Mouse (Mus musculus) lung, adult 18-20 months (tissue): ENCODE data around the gene Ak2.

Experiments
- DNase-seq, 2 experiments: peaks; one replicate each; pipeline ENCODE4 v3.0.0; 2022; ENCODE audit warnings: mixed read lengths in 2 of 2

Ak2 gene

DNA sequence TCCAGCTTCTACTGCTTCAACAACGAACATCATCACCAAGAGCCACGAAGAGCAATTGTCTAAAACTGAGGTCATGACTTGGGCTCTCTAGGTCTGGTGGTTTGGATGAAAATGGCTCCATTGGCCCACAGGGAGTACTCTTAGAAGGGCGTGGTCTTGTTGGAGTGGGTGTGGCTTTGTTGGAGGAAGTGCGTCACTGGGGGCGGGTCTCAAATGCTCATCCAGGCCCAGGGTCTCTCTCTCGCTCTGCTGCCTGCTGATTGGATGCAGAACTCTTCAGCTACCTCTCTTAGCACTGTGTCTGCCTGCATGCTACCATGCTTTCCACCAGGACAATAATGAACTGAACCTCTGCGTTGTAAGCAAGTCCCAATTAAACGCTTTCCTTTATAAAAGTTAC lies 17.1 kb upstream of the Ak2 start:
- no peak for DNase-seq

DNA sequence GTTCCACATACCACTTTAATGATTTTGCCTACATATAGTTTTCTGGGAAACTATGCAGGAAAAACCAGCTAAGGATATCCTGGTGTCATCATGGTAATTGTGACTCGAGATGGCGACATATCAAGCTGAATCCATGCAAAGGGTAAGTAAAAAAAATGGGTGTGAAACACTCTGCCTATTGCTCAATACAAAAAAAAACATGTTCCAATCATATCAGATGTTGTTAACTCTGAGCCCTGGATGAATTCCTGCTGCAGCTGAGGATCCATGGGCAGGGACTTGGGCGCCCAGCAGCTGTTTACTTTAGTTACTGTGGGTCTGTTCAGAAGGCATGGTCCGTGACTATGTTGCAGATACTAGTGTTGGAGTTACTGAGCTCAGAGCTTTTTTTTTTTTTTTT lies 15.2 kb upstream of the Ak2 start:
- DNase-seq = no peak

DNA sequence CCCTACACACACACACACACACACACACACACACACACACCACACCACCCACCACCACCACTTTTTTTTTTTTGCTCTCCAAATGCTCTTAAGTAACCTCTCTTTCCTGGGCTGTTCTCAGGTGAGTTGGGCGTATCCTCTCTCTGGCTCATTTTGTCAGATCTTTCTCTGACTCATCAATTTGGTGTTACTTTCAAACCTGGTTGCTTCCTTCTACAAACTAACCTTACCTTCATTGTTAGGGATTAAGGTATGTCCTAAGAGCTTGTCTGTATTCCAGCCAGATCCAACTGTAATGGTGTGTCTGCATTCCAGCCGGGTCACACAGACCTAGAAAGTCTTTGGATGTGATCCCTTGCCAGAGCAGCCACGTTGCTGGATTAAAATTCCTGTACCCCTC lies 14.5 kb upstream of the Ak2 start:
- no peak for DNase-seq

DNA sequence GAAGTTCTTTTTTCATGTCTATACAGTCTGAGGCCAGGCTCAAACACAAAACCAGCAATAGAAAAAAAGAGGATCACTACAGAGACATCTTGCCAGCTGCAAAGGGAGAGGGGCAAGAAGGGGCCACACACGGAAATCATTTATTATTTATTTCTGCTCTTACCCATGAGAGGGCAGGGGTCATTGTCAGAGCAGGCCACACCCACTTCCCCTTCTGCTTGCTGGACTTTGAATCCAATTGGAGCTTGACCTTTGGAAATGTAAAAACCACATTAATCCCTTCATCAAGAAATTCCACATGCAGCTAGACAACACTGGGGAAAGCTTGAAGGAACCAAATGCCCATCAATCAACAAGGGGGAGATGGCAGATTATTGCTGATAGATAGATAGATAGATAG lies 13.1 kb upstream of the Ak2 start:
- DNase-seq = no peak

DNA sequence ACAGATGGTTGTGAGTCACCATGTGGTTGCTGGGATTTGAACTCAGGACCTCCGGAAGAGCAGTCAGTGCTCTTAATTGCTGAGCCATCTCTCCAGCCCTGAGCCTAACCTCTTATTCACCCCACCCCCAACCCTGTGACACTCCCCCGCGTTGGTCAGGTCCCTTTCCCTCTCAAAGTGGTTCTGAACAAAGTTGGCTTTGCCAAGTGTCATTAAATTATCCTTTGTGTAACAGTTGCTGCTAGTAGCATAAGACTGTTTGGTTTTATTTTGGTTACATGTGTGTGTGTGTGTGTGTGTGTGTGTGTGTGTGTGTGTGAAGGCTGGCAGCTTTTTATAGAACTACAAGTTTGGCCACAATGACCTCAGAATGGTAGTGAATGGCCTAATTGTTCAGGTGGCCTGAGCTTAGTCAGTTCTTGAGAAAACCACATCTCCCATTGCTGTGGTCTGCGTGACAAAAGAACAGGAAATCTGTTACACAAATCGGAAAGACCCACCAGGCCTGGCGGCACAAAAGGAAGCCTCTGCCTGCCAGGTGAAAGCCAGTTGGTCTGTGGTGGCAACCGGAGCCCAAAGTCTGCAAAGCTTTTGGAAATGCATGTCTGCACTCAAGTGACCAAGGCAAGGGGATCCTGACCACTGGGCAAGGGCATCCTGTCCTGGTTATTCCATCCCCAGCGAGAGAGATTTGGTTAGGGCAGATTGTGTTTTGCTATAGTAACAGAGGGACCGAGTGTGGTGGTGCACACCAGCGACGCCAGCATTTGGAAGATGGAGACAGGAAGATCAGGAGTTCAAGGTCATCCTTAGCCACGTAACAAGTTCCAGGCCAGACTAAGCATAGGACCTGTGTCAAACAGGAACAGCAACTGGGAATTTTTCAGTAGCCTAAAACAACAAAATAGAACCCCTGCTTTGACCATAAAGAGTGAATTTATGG lies 10.6 kb upstream of the Ak2 start:
- DNase-seq = peak; percentile 57 to 66

DNA sequence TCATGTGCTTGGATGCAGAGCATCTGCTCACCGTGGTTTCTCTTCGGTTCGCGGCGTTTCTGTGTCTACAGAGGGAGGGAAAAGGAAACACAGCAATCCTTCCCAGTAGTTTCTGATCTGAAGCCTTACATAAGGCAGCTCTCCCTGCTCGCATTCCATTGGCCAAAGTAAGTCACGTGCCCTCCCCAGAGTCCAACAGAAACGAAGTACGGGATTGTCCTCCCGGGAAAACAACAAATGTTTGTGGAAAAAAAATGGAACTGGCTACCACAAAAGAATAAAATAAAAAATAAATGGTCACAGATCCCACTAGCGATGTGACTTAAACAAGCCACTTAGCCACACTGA lies 10.0 kb upstream of the Ak2 start:
- no peak for DNase-seq

DNA sequence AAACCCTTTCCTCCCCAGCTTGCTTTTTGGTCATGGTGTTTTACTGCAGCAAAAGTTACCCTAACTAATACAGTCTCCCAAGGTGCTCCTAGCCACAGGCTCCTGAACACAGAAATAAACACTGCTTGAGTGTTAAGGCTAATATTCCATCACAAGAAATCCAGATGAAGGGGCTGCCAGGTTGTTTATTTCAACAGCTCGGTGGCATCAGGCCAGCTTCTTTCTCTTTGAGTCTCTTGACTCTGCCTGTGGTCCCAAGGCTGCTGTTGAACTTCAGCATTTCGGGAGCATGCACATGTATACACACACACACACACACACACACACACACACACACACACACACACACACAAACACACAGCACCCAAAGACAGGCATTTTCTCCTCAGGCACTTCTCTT lies 8.6 kb upstream of the Ak2 start:
- no peak for DNase-seq

DNA sequence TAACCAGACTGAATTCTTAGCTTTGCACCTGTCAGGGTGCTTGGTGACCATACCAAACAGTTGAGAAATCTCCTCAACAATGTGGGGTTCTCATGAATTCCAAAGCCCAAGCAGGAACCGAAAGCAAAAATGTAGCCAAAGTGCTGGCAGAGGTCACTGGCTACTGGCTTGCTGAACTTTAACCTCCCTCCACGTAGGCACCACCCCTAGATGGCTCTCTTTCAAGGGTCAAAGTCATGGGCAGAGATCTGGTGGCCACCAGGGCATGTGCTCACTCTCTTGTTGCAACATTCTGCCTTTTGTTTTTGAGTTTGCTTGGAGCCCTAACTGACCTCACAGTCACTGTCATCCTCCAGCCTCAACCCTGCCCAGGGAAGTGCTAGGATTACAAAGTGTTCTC lies 8.1 kb upstream of the Ak2 start:
- peak; percentile 77 to 80 for DNase-seq

DNA sequence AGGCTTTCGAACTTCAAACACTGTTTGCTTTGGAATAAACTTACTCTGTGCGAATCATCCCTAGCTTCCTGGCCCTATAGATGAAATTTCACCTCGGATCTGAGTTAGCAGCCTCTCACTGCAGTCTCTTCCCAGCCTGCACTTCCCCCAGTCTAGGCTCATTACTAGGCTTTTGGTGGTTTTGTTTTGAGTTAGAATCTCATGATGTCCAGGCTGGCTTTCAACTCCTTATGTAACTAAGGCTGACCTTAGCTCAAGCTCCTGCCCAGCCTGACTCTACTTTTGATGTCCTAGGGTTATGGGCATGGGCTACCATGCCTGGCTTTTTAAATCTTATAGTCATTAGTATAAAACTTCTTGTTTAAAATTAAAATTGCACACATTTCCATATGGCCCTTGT lies 7.2 kb upstream of the Ak2 start:
- no peak for DNase-seq

DNA sequence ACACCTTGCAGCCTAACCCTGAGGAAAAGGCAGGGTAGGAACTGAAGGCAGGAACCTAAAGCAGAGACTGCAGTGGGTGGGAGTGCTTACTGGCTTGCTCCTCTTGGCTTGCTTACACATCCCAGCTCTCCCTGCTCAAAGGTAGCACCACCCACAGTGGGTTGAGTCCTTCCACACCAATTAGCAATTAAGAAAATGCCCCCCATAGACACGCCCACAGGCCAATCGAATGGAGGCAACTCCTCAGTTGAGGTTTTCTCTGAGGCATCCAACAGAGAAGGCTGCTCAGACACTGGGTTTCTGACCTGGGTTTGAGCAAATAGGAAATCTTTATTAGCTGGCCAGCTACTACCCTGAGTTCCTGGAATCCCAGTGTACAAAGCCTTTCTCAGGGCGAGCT lies 2.8 kb upstream of the Ak2 start:
- no peak for DNase-seq

DNA sequence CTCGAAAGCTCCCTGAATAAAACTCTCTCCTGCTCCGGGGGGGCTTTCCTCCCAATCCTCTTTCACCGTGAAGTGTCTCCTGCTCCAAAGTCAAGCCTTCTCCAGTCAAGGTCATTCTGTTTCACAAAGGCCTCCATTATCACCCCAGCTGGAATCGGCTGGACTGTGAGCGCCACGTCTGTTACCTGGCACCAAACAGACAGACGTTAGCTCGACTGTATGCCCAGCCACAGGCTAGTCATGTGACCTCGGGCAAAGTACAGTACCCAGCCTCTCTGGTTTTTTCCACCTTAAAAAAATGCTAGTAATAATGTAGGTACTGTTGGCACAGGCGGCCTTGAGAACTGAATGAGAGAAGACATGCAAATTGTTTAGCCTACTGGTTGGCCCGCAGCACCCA lies 2.1 kb upstream of the Ak2 start:
- DNase-seq = no peak

DNA sequence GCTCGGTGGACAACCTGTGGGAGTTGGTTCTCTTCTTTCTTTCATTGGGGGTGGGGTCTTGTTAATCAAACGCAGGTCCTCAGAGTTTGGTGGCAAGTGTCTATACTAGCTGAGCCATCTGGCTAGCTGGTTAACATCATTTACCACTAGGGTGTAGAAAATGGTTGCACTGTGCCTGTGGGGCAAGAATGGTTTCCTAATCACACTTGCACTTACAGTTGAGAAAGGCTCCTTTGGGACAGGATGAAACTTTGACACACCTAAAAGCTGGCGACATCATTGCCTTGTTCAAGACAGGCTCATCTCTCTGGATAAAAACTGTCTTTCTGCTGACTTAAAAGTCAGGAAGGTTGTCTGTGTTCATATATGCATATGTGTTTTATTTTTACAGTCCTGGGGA lies 418 bp downstream of the Ak2 start:
- DNase-seq = no peak

DNA sequence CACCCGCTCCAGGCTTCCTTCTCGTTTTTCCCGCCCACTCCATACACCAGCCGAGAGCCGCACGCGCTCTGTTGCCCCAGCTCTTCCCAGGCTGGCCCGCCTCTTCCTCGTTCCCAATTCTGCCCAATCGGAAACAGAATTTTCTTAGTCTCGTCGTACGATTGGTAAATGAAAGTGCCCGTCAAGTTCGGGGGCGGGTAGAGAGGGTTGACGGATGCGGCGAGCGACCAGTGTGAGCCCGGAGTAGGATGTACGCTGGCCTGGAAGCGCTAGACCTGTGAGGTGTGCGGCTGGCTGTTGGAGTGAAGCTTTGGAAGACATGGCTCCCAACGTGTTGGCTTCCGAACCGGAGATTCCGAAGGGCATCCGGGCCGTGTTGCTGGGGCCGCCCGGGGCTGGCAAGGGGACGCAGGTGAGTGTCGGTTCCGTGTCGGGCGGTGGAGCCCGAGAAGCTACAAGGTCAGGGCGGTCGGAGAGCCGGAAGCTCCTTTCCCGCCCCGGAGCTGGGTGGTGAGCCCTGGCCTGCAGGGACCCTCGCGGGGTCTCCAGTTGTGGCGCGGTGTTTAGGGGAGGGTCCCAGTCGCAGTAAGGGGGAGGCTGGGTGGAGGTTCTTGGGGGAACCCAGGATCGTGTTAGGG lies 1.4 kb downstream of the Ak2 start:
- DNase-seq = peak; percentile 95

DNA sequence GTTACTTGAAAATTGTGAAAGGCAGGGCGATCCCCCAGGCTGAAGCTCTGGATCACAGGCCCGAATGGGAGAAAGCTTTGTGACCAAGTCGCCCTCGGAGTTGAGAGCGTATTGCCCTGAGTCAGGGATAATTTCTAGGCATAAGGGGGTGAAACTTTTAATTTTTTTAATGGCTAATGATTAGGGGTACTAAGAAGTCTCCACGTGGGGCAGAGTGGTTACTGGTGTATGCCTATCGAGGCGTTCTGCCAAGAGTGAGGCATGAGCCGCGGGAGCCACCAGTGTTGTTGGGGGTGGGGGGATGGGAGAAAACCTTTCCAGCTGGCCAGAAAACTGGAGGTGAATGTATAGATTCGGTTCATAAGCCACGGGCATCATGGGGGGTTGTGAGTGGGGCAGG lies 1.9 kb downstream of the Ak2 start:
- no peak for DNase-seq

DNA sequence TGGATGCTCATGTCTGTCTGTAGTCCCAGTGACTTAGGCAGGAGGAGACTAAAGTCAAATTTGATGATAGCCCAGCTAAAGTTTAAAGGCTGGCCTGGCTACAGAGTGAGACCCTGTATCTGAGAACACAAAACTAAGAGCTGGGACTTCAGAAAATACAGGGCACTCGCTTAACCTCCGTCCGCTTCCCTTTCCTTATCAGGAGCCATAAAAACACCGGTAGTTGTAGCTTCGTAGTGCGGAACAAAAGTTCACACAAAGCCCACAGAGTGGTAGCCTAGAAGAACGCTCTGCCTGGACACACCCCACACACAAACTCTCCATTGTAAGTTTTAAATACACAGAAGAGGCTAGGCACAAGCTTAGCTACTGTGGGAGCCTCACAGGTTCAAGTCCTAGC lies 3.5 kb downstream of the Ak2 start:
- DNase-seq = no peak

DNA sequence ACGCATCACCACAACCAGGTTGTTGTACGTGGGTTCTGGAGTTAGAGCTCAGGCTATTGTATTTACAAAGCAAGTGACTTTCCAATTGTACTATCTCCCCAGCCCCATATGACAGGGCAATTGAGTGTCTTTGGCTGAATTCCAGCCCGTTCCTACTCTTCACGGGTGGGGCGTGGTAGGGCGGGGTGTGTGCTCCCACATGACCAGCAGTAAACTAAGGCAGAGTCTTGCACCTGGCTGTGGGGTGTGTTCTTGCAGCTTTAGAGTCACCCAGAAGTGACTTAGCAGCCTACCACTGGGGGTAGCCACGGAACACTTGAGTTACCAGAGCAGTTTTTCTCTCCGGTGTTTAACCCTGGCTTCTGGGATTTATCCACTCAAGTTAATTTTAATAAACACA lies 5.5 kb downstream of the Ak2 start:
- no peak for DNase-seq

DNA sequence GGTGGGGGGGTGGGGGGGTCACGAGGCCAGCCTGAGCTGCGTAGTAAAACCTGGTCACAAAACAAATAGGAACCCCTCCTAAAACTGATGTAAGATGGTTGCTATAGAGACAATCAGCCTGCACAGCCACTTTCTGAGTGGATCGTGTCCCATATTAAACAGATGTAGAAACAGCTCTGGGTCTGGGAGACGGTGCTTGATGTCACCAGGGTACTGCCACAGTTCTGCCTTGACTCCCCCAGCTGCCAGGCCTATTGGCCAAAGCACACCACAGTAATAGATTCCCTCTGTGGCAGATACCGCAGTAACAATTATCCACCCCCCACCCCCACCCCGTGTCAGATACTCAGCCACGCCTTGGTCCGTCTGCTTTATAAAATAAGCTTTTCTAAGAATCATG lies 6.6 kb downstream of the Ak2 start:
- DNase-seq = no peak

DNA sequence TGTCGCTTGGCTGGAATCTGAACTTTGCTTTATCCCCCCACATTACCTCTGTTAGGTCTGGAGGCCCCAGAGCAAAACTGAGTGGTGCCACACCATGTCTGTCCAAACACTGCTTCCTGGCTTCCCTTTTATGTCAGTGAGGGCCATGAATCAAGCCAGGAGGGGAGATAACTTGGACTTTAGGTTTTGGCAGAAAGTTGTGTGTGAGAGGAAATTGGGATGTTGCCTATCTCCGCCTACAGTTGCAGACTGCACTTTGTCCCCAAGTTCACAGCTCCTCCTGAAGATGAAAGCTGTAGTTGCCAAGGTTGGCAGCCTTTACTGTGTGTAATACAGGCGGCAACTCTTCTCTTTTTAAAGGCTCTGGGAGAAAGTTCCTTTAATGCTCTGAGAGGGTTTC lies 9.0 kb downstream of the Ak2 start:
- DNase-seq = no peak

DNA sequence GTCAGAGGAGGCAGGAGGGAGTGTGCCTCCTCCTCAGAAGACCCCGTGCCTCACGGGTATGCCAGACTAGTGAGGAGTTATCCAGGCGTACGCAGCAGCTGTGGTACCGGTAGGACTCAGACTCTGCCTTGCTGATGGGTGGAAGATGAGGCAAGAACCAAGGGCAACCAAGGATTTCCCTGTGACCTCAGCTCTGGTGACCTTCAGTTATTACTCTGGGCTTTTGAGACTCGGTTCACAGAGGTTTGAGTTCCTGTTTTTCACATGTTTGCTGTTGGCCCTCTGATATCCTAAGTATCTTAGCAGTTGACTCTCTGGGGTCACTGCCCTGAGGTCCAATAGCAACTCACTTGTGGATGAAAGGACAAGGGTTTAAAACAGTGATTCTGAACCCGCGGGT lies 12.0 kb downstream of the Ak2 start:
- DNase-seq = no peak

DNA sequence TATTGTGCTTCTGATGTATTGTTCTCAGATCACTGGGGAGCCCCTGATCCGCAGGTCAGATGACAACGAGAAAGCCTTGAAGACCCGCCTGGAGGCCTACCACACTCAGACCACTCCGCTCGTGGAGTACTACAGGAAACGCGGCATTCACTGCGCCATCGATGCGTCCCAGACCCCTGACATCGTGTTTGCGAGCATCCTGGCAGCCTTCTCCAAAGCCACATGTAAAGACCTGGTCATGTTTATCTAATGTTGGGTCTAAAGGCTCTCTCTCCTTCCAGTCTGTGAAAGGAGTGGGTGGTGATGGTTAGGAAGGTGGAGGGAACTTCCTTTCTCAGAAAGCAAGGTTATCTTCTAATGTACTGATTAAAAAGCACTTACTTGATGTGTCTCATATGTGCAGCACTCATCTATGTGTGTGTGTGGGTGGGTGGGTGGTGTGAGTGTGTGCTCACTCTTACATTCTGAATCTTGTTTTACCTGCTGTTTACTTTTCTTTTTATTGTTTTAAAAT lies 16.3 kb downstream of the Ak2 start:
- no peak for DNase-seq

DNA sequence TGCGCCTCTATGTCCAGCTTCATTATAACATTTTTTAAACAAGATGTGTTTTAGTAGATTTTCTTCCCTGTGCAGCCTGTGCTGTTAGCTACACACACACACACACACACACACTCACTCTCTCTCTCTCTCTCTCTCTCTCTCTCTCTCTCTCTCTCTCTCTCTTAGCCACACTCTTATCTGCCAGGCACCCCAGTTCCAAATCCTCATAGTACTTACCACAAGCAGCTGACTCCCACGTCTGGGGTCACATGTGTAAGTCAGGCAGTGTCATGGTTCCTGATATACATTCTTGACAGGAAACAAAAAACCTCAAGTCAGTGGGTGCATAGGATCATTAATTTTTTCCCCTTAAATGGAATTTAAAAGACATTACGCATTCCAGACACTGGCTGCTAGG lies 16.9 kb downstream of the Ak2 start:
- DNase-seq = no peak

DNA sequence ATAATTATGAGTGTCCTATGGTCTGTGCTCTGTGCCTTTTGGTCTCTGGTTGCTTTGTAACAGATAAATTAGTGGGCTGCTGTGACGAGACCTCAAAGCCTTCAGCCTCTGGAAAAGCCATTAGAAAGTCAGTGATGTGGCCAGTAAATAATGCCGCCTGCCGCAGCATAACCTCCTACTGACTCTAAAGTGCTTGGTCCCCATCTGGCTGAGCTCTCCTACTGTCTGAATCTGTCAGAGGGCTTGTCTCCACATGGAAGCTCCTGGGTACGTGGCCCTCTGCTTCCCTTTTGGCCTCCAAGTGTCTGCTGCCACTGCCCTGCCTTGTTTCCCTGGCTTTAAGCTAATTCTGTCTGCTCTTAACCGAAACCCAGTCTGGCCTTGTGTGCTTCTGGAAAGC lies 17.8 kb downstream of the Ak2 start:
- no peak for DNase-seq

DNA sequence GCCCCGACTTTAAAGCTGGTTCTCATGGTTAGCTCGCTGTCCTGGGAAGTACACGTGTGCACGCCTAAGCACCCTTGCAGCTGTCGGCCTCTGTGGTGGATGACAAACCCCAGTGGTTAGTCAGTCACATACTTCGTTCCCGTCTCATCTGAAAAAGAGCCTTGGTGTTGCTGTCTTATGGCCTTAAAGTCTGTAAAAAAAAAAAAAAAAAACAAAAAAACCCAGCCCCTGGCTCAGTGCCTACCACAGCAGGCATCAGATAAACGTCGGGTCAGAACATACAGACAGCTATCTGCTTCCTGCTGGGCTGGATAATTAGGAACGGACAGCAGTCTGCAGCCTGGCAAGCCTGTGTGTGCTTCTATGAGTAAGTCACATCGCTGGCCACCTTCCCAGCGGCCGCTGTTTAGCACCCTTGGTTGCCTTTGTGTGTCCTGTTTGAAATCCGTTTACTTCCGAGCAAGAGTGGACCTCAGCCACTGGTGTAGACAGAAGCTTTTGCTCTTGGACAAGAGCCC lies 19.9 kb downstream of the Ak2 start:
- DNase-seq = peak; percentile 40 to 57

DNA sequence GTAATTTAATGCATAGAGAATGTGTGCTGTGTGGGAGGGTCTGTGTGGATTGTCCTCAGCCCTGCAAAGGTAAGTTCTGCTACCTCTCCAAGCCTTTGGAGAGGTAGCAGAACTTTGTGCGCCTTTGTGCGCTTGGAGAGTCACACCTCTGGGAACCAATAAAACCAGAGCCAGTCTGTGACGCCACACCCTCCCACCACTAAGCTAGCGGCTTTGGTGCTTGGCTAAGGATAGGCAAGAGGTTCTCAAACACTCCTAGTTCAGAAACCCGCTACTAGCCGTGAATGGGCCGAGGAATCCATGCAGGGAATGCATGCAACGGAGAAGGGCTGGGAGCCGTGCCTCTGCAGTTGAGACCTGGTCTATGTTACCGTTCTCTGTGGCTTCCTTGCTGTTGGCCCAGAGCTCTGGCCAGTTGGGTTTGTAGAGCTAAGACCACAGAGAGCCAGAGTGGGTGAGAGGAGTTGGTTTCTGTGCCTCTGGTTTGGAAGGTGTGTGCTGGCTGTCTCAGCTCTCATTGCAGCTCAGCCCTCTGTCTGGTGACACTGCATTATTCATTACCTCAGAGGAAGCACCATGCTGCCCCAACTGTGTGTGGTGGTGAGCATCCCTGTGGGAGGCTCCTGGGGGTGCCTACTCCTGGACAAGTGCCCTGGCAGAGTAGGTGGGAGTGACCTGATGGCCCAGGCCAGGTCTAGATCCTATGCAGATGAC lies 21.6 kb downstream of the Ak2 start:
- peak; percentile 65 to 73 for DNase-seq
